Mouse (Mus musculus) CH12.LX (cell line): Measurements from ENCODE around the gene Pcgf5. TPM values are rescaled to one million over a fixed set of nuclear protein-coding genes. Genes with fewer than 3 reads are reported as not detected.

Experiments used
- DNase-seq: peaks from one replicate; pipeline ENCODE4 v3.0.0-alpha.2; 2013; ENCODE audit errors: extremely low read depth
- H3K27ac ChIP-seq: 2 replicates; pipeline ENCODE4 v1.5.1; 2012; ENCODE audit warnings: low read depth, mild to moderate bottlenecking, control low read depth, moderate library complexity; ENCODE audit not compliant: insufficient read depth
- H3K27me3 ChIP-seq: replicated peaks from 2 replicates; pipeline ENCODE3; 2012; ENCODE audit warnings: inconsistent platforms
- H3K36me3 ChIP-seq, 2 experiments: replicated peaks in 1 of 2; 2 replicates each; pipeline versions ENCODE3 to v1.6.1; 2012; ENCODE audit warnings: inconsistent platforms in 1 of 2, low read length in 1 of 2, mild to moderate bottlenecking in 1 of 2, mixed read lengths in 1 of 2, moderate library complexity in 1 of 2; ENCODE audit not compliant: control insufficient read depth in 1 of 2, insufficient read depth in 1 of 2
- H3K4me1 ChIP-seq, 2 experiments: 2 replicates each; pipeline ENCODE4 v1.6.1; 2012; ENCODE audit warnings: inconsistent platforms in 1 of 2, moderate library complexity in 1 of 2; ENCODE audit not compliant: insufficient read depth in 2 of 2, control insufficient read depth in 1 of 2
- H3K4me2 ChIP-seq: 2 replicates; pipeline ENCODE4 v1.6.1; 2012; ENCODE audit warnings: low read depth, mild to moderate bottlenecking, control low read depth; ENCODE audit not compliant: poor library complexity, insufficient read depth, severe bottlenecking
- H3K4me3 ChIP-seq, 3 experiments: fragments of 150-350 bp in 1 of 3; sonication (generic) in 1 of 3; replicated peaks in 1 of 3; 2 replicates each; pipeline versions ENCODE3 to v1.5.1; 2011 to 2012; ENCODE audit warnings: low read depth in 2 of 3, low read length in 2 of 3, mild to moderate bottlenecking in 2 of 3, moderate library complexity in 2 of 3, control low read depth in 1 of 3, improper control_type of control experiment in 1 of 3, inconsistent platforms in 1 of 3, mixed read lengths in 1 of 3; ENCODE audit not compliant: poor library complexity in 1 of 3
- H3K79me2 ChIP-seq: replicated peaks from 2 replicates; pipeline ENCODE4 v1.6.1; 2012; ENCODE audit warnings: mild to moderate bottlenecking, moderate library complexity; ENCODE audit not compliant: control insufficient read depth, poor library complexity, insufficient read depth, severe bottlenecking; ENCODE audit errors: extremely low read depth
- H3K9ac ChIP-seq: 2 replicates; pipeline ENCODE4 v1.6.1; 2012; ENCODE audit warnings: low read depth, mild to moderate bottlenecking, control low read depth, moderate library complexity; ENCODE audit not compliant: insufficient read depth
- H3K9me3 ChIP-seq: replicated peaks from 2 replicates; pipeline ENCODE3; 2012; ENCODE audit warnings: low read length, inconsistent platforms, mixed read lengths
- BHLHE40 ChIP-seq: IDR thresholded peaks from 2 replicates; pipeline ENCODE4 v1.6.1; 2011; ENCODE audit warnings: mild to moderate bottlenecking, low read depth, low read length, improper control_type of control experiment
- CHD1 ChIP-seq: IDR thresholded peaks from 2 replicates; pipeline ENCODE4 v1.6.1; 2012; ENCODE audit warnings: low read depth, low read length, improper control_type of control experiment, inconsistent platforms
- CHD2 ChIP-seq: IDR thresholded peaks from 2 replicates; pipeline ENCODE4 v1.6.1; 2011; ENCODE audit warnings: low read length, improper control_type of control experiment
- CTCF ChIP-seq, 2 experiments: IDR thresholded peaks in 1 of 2; conservative IDR thresholded peaks in 1 of 2; 2 replicates each; pipeline ENCODE4 v1.5.1; 2011 to 2012; ENCODE audit warnings: low read depth in 2 of 2, low read length in 2 of 2, improper control_type of control experiment in 1 of 2, inconsistent platforms in 1 of 2, mild to moderate bottlenecking in 1 of 2, moderate library complexity in 1 of 2
- ELF1 ChIP-seq: IDR thresholded peaks from 2 replicates; pipeline ENCODE4 v1.6.1; 2014; ENCODE audit warnings: low read depth, mild to moderate bottlenecking, inconsistent platforms, low read length, improper control_type of control experiment
- EP300 ChIP-seq: IDR thresholded peaks from 2 replicates; pipeline ENCODE4 v1.6.1; 2011; ENCODE audit warnings: low read length, improper control_type of control experiment
- ETS1 ChIP-seq: conservative IDR thresholded peaks from 2 replicates; pipeline ENCODE4 v1.6.1; 2012; ENCODE audit warnings: low read depth, mild to moderate bottlenecking, inconsistent platforms, low read length, improper control_type of control experiment, moderate library complexity
- GABPA ChIP-seq: IDR thresholded peaks from 2 replicates; pipeline ENCODE4 v1.6.1; 2012; ENCODE audit warnings: low read depth, low read length, improper control_type of control experiment, inconsistent platforms; ENCODE audit not compliant: insufficient replicate concordance
- HCFC1 ChIP-seq: IDR thresholded peaks from 2 replicates; pipeline ENCODE4 v1.6.1; 2012; ENCODE audit warnings: low read depth, mild to moderate bottlenecking, inconsistent platforms, low read length, improper control_type of control experiment
- JUND ChIP-seq: conservative IDR thresholded peaks from 2 replicates; pipeline ENCODE4 v1.6.1; 2011; ENCODE audit warnings: low read depth, low read length, improper control_type of control experiment
- KAT2A ChIP-seq: IDR thresholded peaks from 2 replicates; pipeline ENCODE4 v1.6.1; 2012; ENCODE audit warnings: low read length, improper control_type of control experiment, inconsistent platforms; ENCODE audit not compliant: insufficient replicate concordance
- MAFK ChIP-seq: IDR thresholded peaks from 2 replicates; pipeline ENCODE4 v1.6.1; 2011; ENCODE audit warnings: low read length, improper control_type of control experiment; ENCODE audit not compliant: insufficient replicate concordance
- MAZ ChIP-seq: IDR thresholded peaks from 2 replicates; pipeline ENCODE4 v1.6.1; 2012; ENCODE audit warnings: low read depth, mild to moderate bottlenecking, inconsistent platforms, low read length, improper control_type of control experiment, moderate library complexity
- MEF2A ChIP-seq: IDR thresholded peaks from 2 replicates; pipeline ENCODE4 v1.6.1; 2014; ENCODE audit warnings: low read depth, mild to moderate bottlenecking, inconsistent platforms, low read length, improper control_type of control experiment, borderline replicate concordance
- MXI1 ChIP-seq: IDR thresholded peaks from 2 replicates; pipeline ENCODE4 v1.6.1; 2011; ENCODE audit warnings: mild to moderate bottlenecking, low read depth, low read length, improper control_type of control experiment
- MYC ChIP-seq: IDR thresholded peaks from 2 replicates; pipeline ENCODE4 v1.6.1; 2011; ENCODE audit warnings: low read depth, mild to moderate bottlenecking, improper control_type of control experiment, low read length
- NRF1 ChIP-seq: IDR thresholded peaks from 2 replicates; pipeline ENCODE4 v1.6.1; 2014; ENCODE audit warnings: low read depth, mild to moderate bottlenecking, inconsistent platforms, low read length, improper control_type of control experiment, moderate library complexity
- RCOR1 ChIP-seq: conservative IDR thresholded peaks from 2 replicates; pipeline ENCODE4 v1.6.1; 2012; ENCODE audit warnings: low read depth, mild to moderate bottlenecking, inconsistent platforms, low read length, improper control_type of control experiment
- SMC3 ChIP-seq: IDR thresholded peaks from 2 replicates; pipeline ENCODE4 v1.6.1; 2011; ENCODE audit warnings: low read depth, low read length, improper control_type of control experiment
- TBP ChIP-seq: conservative IDR thresholded peaks from 2 replicates; pipeline ENCODE4 v1.6.1; 2011; ENCODE audit warnings: low read depth, low read length, improper control_type of control experiment
- UBTF ChIP-seq: IDR thresholded peaks from 2 replicates; pipeline ENCODE4 v1.6.1; 2012; ENCODE audit warnings: low read depth, mild to moderate bottlenecking, inconsistent platforms, low read length, improper control_type of control experiment, moderate library complexity
- USF1 ChIP-seq: IDR thresholded peaks from 2 replicates; pipeline ENCODE4 v1.6.1; 2014; ENCODE audit warnings: low read depth, mild to moderate bottlenecking, inconsistent platforms, low read length, improper control_type of control experiment
- ZNF384 ChIP-seq: IDR thresholded peaks from 2 replicates; pipeline ENCODE4 v1.6.1; 2012; ENCODE audit warnings: low read depth, low read length, improper control_type of control experiment, inconsistent platforms
- dilution Hi-C: fragments of 300-500 bp; cut with MboI; formaldehyde crosslinking; loops from 2 replicates; pipeline ENCODE4 v1.14.3; 2020; ENCODE audit warnings: low sequenced_read_pairs; ENCODE audit not compliant: extremely low pct_unique_long_range_greater_than_20kb, extremely low pct_ligation_motif_present
- in situ Hi-C: fragments of 300-500 bp; cut with MboI; formaldehyde crosslinking; loops from 3 replicates; pipeline ENCODE4 v1.14.3; 2019; ENCODE audit warnings: low sequenced_read_pairs, low pct_ligation_motif_present, low pct_unique_long_range_greater_than_20kb, mixed read lengths
- polyA plus RNA-seq: library from polyadenylated mRNA; unstranded; fragments of >175 nt; gene quantifications from 2 replicates; pipeline ENCODE4 v1.2.1, GENCODE M21; 2012; ENCODE audit warnings: low read depth; ENCODE audit not compliant: insufficient read length
- total RNA-seq, 2 experiments: library from RNA; depleted of rRNA; stranded (reverse); fragments of 300-350 nt in 1 of 2; fragments of >200 nt in 1 of 2; gene quantifications; 2 replicates each; pipeline ENCODE4 v1.2.3; 2012 to 2014

The Pcgf5 gene
- total and polyA plus RNA-seq, 3 experiments, result 17.4 to 28.9 (median 20.6) TPM

DNA sequence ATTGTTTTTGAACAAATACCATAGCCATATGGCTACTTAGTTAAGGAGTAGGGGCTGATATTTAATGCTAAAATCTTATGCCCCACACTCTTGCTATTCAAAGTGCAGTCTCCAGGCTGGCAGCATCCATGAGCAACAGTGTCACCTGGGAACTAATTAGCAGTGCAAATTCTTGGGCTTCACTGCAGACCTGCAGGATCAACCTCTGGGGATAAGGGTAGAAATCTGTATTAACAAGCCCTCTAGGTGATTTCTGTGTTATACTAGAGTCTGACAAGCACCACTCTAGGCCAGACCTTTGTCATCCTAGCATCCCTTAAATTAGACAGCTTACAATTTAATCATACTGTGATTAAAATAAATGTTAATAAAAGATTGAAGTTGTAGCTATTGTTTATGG is 71.8 kb downstream of the Pcgf5 start:
- no peaks in the 10 kb centered on the region for H3K9me3 ChIP-seq
- no peak overlapping the region for H3K9ac ChIP-seq
- no peak overlapping the region for H3K4me2 ChIP-seq
- H3K27ac ChIP-seq, result no peak overlapping the region
- H3K4me1 ChIP-seq, result no peaks in the 10 kb centered on the region
- peaks cover 7% of the 10 kb centered on the region; the same call in 1 of the 2 replicates for H3K79me2 ChIP-seq
- DNase-seq, result no peak
- in situ Hi-C loops (no loop called here), dilution Hi-C loops (no loop called here)
- no peak overlapping the region for H3K4me3 ChIP-seq
- H3K27me3 ChIP-seq, result no peaks in the 10 kb centered on the region
- TF ChIP-seq EP300, result no peak
- TF ChIP-seq CHD1, result no peak
- no peak for TF ChIP-seq RCOR1
- TF ChIP-seq MAFK, result no peak
- no peak for TF ChIP-seq GABPA
- TF ChIP-seq MYC, result no peak
- no peak for TF ChIP-seq CHD2
- H3K36me3 ChIP-seq, result peaks cover 5 to 23% of the 10 kb centered on the region in 2 experiments

DNA sequence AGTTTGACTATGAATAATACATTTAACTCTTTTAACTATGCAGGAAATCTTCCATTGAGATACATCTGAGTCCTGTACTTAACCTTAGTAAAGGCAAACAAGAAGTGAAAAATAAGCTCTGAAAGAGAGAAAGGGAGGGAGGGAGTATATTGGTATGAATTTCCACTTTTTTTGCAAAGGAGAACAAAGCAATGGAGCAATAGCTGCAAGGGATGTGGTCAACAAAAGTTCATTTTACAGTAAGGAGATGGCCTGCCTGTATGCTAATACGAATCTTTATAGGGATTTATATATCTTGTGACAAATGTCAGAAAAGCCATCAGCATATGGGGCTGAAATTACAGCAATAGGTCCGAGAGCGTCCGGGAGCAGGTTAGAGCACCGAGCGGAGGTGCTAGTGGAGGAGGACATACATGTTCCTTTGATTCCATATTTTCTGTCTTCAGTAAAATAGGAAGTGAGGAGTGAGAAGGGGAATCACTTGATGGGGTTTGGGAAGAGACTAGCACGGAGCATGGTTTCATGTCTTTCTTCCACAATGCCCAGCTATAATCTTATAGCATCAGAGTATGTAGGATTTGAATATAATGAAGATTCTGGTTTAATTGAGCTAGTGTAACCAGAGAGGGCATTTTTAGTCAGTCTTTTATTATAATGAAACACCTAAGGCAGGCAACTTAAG is 79.2 kb downstream of the Pcgf5 start:
- no peak overlapping the region for H3K4me2 ChIP-seq
- H3K9me3 ChIP-seq, result no peaks in the 10 kb centered on the region
- no peak for TF ChIP-seq BHLHE40
- TF ChIP-seq MXI1, result no peak
- no peak for TF ChIP-seq CTCF (conservative IDR thresholded peaks at IDR 0.05 in 1 of 2, IDR thresholded peaks at IDR 0.05 in 1 of 2; ENCODE audit: low read depth in 2 of 2, low read length in 2 of 2)
- TF ChIP-seq MAFK, result no peak
- H3K4me1 ChIP-seq, result peaks cover 0 to 5% of the 10 kb centered on the region in 2 experiments; a peak in 2 of 4 replicates
- no peak overlapping the region for H3K4me3 ChIP-seq
- H3K27me3 ChIP-seq, result no peaks in the 10 kb centered on the region
- no peak for DNase-seq
- H3K27ac ChIP-seq, result no peak overlapping the region
- H3K79me2 ChIP-seq, result peaks cover 6% of the 10 kb centered on the region; the same call in 1 of the 2 replicates
- dilution Hi-C loops, result no loop called here
- in situ Hi-C loops, result no loop called here
- peaks cover 0 to 5% of the 10 kb centered on the region in 2 experiments for H3K36me3 ChIP-seq
- H3K9ac ChIP-seq, result no peak overlapping the region

DNA sequence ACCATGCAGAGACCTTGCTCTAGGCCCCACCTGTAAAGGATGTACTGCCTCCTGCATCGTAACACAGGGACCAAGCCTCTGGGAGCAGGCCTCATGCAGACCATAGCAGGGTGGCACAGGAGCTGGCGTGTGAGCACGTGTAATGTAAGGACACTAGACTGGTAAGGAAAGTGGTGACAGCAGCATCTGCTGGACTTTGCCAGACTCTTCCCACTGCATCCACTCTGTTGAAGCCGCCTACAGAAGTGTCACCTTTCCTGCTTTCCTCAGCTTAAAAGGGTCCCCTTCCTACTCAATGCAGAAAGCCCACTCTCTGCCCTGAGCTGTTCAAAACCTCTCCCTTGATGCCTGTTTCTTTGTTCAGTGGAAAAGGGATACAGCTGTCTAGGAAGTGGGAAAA is 80.0 kb downstream of the Pcgf5 start:
- H3K27me3 ChIP-seq, result no peaks in the 10 kb centered on the region
- H3K27ac ChIP-seq, result no peak overlapping the region
- no peak overlapping the region; the same call in 1 of the 2 replicates for H3K4me2 ChIP-seq
- in situ Hi-C loops (no loop called here), dilution Hi-C loops (no loop called here)
- no peak overlapping the region for H3K9ac ChIP-seq
- H3K79me2 ChIP-seq, result peaks cover 6% of the 10 kb centered on the region; the same call in 1 of the 2 replicates
- H3K36me3 ChIP-seq, result peaks cover 0 to 5% of the 10 kb centered on the region in 2 experiments
- TF ChIP-seq HCFC1 (no peak), MEF2A (no peak), USF1 (no peak), MXI1 (no peak), SMC3 (no peak), ZNF384 (no peak), MAZ (no peak), EP300 (no peak), MAFK (no peak), TBP (no peak), NRF1 (no peak), JUND (no peak), ELF1 (no peak), KAT2A (no peak), ETS1 (no peak), UBTF (no peak)
- DNase-seq, result no peak
- H3K4me3 ChIP-seq, result no peak overlapping the region
- H3K9me3 ChIP-seq, result no peaks in the 10 kb centered on the region
- peaks cover 0 to 5% of the 10 kb centered on the region in 2 experiments; a peak in 2 of 4 replicates for H3K4me1 ChIP-seq
